Mouse (Mus musculus) neutrophil, adult 5-6 weeks (primary cell): ENCODE measurements around the gene Rtl5. TPM values are rescaled to one million over a fixed set of nuclear protein-coding genes. Genes with fewer than 3 reads are reported as not detected.

ENCODE experiments used
- ATAC-seq: fragments of 151-379, 151-347 bp; 2 replicates; pipeline ENCODE4 v1.8.0; 2017; ENCODE audit warnings: mild to moderate bottlenecking, moderate TSS enrichment; ENCODE audit not compliant: insufficient number of reproducible peaks, poor library complexity, low FRiP score, severe bottlenecking; ENCODE audit errors: extremely low read depth
- total RNA-seq: library from RNA; stranded (forward); fragments of 200-1000 nt; gene quantifications from 2 replicates; pipeline ENCODE4 v1.2.3, GENCODE M21; 2017

Rtl5 gene
- total RNA-seq, 1 experiment from 2014 or later = 3.0 TPM

DNA sequence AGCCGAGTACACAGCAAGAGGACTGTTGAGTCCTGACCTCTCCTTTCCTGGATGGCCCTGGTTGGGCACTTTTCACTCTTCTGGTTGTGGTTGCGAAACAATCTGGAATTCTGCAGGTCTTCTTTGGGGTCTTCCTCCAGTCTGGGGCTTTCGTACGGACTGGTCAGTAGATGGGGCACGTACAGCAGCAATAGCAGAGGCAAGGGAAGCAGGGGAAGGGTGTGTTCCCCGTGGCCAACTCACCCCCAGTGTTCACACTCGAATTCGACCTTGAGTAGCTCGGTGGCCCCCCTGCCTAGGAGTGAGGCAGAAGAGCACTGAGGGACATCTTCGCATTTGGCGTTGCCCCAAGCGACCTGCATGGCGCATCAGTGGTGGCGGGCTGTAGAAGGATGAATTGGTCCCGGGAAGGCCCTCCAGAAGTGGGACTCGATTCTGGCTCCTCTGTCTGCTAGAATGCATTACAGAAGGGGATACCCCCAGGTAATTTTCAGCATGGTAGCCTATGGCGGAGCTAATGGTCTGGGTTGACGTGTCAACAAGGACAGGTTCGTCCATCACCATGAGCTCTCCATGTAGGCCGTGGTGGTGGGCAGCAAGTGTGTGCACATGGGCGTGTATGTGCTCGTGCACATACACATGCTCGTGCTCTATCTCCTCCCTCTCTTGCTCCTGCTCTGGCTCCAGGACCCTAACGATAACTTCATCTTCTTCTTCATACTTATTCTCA lies 2.1 kb downstream of the Rtl5 start:
- ATAC-seq = no peak

GRCm38 (mm10) chrX:102067118-102067517 lies 4.0 kb downstream of the Rtl5 start:
- ATAC-seq = no peak

GRCm38 (mm10) chrX:102066134-102066533 lies 5.0 kb downstream of the Rtl5 start:
- peak; percentile 63; the same call in 1 of the 2 replicates for ATAC-seq

DNA sequence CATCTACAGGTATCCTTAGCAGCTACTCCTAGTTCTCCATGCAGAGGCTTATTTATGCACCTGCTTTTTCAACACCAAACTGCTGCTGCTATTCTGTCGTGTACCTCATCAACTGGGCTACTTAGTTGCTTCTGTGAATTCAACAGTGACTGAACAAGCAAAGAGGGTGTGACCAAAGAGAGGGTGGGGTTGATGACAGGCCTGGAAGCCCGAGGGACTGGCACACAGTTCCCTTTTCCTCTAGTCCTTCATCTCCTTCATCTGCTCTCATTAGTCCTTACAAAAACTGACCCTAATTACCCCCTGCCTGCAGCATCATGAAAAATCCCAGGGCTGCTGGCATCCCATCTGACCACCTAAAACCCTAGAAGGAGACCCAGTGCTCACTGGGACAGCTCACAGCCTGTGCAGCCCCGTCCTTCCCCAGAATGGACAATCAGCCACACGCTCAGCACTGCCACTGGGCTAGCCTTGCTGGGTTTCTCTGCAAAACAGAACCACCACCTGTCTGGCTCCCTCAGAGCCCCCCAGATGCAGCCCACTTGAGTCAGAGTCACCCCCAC lies 5.8 kb downstream of the Rtl5 start:
- ATAC-seq = no peak

DNA sequence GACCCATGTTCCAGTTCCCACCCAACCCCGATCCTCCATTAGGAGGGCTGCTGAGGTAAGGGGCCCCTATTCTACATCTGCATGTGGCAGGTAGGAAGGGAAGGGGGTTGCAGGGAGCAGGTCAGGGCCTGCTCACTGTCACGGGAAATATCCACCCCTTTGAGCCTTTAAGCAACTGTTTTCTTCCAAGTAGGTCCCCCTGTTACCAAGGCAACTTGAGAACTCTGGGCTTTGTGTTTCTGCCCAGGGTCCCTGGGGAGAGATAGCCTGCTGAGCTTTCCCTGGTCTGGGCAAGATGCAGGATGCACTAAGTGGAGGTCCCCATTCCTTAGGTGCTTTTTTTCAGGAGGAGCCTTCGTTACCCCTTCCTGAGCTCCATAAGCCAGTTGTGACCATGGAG lies 7.0 kb downstream of the Rtl5 start:
- ATAC-seq = no peak

GRCm38 (mm10) chrX:102060891-102061290 lies 10.2 kb downstream of the Rtl5 start:
- 0 out of 2 replicates have a peak, but pooled peaks have one; percentile 21 for ATAC-seq

DNA sequence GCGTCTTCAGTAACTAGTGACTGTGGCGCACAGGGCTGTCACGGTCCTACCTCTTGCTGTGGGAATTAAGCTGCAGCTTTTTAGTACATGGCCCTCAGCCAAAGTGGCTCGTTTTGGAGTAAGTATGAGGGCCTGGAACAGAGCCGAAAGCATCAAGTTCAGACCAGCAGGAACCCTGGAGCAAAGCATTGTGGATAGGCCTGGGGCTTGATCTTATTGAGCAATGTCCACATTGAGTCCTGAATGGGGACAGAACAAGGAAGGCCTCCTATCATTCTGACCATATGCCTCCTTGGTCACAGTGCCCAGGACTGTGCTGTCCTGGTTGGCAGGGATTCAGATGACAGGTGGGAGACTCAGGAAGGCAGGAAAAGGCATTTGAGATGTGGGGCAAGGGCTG lies 10.9 kb downstream of the Rtl5 start:
- ATAC-seq = no peak

- ATAC-seq = peak; percentile 85; the same call in 1 of the 2 replicates
These were observed 11.7 kb downstream of the Rtl5 start for GRCm38 (mm10) chrX:102059437-102059836.

GRCm38 (mm10) chrX:102054009-102054408 lies 17.1 kb downstream of the Rtl5 start:
- ATAC-seq = no peak

DNA sequence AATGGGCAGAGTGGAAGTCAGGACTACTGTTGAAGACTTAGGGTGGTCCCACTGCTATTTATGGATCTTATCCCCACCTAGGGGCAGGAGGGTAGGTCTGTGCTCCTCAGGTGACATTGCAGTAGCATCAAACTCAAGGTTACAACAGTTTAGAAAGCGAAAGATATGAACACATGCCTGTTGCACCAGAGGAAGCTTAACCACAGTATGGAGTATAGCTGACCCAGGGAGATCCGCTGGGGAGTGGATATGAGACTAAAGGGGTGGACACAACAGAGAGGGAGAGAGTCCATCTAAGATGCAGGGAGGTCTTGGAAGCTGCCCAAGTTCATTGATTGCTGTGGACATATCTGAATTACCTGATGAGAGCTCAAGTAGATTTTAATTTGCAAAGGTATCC lies 17.7 kb downstream of the Rtl5 start:
- ATAC-seq = no peak

DNA sequence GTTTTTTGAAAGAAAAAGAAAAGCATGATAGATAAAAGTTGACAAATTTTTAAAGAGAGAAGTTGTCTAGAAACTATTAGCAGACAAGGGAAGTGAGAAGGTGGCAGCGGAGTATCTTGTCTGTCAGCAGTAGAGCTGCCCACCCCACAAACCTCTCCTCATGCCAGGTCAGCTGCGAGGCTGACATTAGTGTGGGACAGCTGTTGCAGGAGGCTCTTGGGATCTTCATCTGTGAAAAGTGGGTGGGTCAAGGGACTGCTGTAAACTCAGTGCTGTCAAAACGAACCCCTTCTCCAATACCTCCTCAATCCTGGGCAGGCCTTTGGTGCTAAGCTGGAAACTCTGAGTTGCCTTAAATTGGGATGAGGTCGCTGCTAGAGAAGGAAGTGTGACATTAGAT lies 19.9 kb downstream of the Rtl5 start:
- ATAC-seq = no peak

- peak; percentile 36; the same call in 1 of the 2 replicates for ATAC-seq
These were observed 20.6 kb downstream of the Rtl5 start for GRCm38 (mm10) chrX:102050552-102050951.

DNA sequence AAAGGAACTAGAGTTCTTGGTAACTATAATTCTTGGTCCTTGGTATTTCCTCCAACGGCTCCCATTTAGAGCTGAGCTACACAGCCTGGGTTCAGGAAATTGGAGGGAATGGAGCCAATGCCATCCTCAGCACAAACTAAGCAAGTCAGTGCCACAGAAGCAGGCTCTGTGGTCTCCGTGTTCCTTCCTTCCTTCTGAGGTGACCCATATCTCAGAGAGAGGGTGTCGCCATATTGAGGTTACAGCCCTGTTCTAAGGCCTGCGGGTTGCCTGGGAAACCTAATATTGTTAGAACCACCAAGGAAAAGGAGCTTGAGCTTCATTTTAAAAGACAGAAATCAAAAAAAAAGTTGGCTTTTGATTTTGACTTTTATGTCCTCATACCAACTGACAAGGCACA lies 28.7 kb downstream of the Rtl5 start:
- ATAC-seq = peak; percentile 30; the same call in 1 of the 2 replicates

DNA sequence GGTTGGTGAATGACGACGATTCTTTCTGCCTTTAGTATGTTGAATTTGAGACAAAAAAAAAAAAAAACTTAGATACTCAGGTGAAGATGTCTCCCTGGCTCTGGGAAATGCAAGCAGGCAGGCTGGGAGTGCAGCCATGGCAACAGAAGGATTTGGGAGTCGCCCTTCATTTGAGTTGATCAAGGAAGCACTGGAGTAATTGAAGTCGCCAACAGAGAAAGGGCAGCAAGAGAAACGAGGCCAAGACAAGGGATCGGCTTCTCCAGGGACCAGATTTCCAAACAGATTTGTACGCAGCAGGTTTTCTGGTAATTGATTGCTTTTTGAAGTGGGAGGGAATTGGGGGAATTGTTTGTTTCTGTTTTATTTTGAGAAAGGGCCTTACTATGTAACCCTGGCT lies 29.5 kb downstream of the Rtl5 start:
- ATAC-seq = no peak

- ATAC-seq = no peak
These were observed 33.6 kb downstream of the Rtl5 start for GRCm38 (mm10) chrX:102037506-102037905.

DNA sequence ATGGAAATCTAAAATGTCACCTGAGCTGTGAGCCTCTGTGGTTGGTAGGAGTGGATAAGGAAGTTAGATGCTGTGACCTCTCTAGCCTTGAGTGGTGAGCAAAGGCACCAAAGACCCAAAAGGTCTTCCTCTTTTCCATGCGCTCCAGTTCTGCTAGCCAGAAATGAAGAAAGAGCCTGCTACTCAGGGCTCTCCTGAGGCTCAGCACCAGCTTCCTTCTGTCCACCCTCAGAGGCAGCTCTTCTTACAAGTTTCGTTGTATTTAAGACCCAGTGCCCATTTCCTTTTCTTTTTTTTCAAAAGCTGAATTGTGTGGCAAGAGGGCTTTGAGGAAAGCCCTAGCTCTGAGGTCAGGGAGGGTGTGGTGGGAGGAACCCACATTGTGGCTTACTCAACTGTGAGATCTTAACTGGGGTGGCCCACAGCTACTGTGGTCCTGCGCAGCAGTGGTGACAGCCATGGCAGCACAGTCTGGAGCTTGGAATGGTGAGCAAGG lies 34.2 kb downstream of the Rtl5 start:
- peak; percentile 84 for ATAC-seq

GRCm38 (mm10) chrX:102035671-102036070 lies 35.4 kb downstream of the Rtl5 start:
- no peak for ATAC-seq

DNA sequence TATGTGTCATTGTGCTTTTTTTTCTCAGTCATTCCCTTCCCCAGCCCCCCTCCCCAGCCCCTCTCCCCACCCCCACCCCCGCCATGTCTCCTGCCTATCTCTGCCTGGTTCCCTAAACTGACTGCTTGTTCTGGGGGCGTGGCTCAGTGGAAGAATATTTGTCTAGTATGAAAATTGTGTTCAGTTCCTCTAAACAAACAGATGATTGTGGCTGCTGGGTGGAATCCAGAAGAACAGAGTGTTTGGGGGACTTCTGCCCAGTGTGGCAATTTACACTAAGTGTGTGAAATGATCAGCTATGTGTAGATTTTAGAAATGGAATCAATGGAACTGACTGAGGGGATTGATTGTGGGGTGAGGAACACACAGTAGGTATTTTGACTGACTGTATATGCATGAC lies 37.5 kb downstream of the Rtl5 start:
- no peak for ATAC-seq

DNA sequence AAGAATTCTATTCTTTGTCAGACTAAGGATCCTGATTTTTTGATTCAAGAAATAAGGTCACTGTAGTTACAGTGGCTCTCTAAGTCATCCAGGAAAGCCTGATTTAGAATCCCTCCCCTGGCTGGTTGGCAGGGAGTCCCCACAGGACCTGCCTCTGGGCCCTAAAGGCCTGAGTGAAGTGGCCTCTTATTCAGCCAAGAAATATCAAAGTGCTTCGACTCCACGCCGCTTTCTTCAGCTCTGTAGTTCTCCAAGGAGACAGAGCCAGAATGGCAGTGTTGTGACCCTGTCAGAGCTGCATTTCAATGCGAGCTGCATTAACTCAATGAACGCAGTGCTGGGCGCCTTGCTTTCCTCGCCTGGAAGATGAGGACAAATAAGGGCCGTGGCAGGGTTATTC lies 38.7 kb downstream of the Rtl5 start:
- no peak for ATAC-seq

GRCm38 (mm10) chrX:102031851-102032250 lies 39.3 kb downstream of the Rtl5 start:
- ATAC-seq = peak; percentile 61; the same call in 1 of the 2 replicates
